Mouse (Mus musculus): ENCODE results near the gene Gsto2.
A peak's percentile ranks its signal among the peaks of the same experiment; 100 is the strongest.

DNA sequence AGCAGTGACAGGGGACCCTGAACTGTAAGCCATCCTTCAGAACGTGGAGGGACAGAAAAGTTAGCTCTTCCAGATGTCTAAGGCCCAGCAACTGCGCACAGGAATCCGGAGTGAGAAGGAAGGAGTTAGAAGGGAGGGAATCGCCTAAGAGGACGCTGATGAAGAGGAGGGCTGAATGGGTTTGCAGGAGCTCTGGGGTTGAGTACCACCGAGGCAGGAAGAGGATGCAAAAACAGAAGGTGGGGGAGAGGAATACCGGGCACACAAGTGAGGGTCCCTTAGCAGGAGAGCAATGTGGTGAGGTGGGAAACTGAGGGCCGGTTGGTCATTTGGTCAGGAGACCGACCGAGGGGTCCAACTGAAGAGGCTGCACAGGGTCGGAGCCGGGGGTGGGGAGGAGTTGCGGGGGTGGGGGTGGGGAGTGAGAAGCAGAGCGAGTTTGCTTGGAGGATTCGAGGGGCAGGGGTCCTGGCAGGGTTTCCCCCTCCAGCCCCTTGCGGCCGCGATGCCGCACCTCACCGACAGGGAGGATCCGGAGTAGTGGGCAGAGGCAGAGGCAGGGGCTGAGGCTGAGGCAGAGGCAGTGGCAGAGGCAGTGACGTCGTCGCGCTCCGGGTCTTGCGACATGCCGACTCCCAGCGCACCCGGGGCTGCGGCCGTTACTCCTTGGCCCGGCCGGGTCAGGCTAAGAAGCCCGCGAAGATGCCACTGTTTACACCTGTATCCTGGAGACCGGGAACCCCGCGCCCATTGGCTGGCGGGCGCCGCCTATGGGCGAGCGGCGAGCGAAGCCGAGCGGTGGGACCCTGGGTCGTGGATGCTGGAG, 28.4 kb upstream of the Gsto2 start:
- peak; percentile 70; the same call in 1 of the 2 replicates for TF ChIP-seq CTCF (IDR thresholded peaks at IDR 0.05; ENCODE audit: borderline replicate concordance, control insufficient read depth, extremely low read depth, insufficient read depth, low read length, poor library complexity)
- TF ChIP-seq POLR2A (IDR thresholded peaks at IDR 0.05; ENCODE audit: control insufficient read depth, extremely low read depth, insufficient read depth, low read length, poor library complexity) = no peak

Measured in thymus, adult 2 months (tissue).